Mouse (Mus musculus) kidney, adult 18-20 months (tissue): ENCODE results near the gene Cbr2.

Source experiments
- DNase-seq: peaks from one replicate; pipeline ENCODE4 v3.0.0; 2021

Cbr2 gene

DNA sequence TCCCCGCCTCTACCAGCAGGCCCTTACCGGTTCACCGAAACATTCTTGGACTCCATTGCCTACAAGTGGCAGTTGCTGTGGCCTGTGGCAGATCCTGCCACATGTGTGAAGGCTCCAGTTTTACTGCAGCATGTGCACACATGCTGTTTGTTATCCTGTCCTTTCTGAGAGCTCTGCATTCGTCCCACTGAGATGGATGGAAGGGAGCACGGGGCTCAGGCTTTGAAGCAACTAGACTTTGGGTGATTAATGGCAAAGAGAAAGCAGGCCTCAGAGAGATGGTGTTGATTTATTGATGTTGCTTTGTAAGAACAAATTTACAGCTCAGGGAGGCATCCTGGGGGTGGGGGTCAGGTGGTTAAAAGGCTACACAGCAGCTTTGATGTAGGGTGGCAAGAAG lies 21.2 kb downstream of the Cbr2 start:
- DNase-seq = no peak

DNA sequence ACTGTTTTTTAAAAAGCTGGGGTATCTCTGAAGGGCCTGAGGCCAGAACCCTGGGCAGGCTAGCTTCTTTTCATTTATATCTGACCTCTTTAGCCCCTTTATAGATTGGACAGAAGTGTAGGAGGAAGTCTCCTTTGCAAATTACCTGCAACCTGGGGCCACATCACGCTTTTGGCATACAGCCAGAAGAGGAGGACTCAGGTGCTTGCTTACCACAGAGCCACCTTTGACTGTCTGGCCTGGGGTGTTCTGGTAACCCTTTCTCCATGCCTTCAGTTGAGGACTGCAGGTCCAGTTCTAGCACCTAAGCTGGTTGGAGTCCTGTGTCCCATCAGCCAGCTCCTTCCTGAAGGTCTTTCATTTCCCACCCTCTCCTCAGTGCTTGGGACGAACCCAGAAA lies 22.4 kb downstream of the Cbr2 start:
- no peak for DNase-seq

GRCm38 (mm10) chr11:120707969-120708368 lies 23.9 kb downstream of the Cbr2 start:
- no peak for DNase-seq

- DNase-seq = no peak
These were observed 24.7 kb downstream of the Cbr2 start for GRCm38 (mm10) chr11:120707225-120707624.

GRCm38 (mm10) chr11:120706120-120706519 lies 25.8 kb downstream of the Cbr2 start:
- no peak for DNase-seq

DNA sequence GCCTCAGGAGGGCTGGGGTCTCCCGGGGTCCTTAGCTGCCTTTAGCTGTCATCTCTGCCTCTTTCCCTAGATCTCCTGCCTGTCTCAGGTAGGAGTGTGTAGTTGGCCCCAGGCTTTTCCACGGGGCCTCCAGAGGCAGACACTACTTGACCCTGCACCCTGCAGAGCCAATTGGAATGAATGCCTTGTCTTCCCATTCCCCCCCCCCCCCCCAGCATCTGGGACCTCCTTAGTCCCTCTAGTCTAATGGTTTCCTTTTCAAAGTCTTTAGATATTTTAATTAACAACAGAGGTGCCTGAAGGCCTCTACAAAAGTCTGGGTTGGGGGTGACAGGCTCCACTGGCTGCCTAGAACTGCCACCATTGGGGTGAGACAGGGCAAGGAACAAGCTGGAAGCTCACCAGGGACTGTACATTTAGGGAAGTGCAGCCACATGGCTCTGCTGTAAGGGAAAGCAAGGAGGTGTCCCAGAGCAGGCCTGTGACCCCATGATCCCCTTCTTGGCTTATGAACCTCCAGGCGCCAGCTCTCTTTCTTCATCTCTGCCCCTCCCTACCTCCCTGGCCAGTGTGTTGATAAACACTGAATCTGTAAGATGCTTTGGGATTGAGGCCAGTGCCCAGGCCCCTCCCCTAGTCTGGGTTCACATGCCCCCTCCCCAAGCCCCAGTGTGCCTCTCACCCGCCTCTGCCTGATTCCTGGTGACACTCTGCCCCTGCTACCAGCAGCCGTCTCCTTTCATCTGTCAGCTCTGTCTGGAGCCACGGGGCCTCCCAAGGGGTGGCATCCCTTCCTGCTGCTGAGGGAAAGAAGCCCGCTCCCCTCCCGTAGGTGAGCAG lies 27.2 kb downstream of the Cbr2 start:
- no peak for DNase-seq

GRCm38 (mm10) chr11:120703696-120704454 lies 28.0 kb downstream of the Cbr2 start:
- no peak for DNase-seq

DNA sequence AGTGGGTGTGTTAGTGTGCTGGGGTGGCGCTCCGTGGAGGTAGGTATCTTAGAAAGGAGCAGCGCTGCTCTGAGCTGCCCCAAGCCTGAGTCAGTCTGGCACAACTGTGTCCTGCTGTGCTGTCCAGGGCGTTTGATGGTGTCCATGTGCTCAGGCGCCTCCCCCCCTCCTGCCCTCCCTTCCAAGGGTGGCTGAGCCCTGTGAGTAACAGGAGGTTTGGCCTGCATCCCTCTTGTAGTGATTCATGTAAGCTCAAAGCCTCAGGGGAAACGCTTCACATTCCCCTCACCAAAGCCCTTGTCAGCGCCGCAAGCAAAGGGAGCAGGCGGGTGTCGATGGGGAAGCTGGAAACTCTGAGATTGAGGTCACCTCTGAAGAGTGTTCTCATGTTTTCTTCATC lies 34.2 kb downstream of the Cbr2 start:
- DNase-seq = no peak

GRCm38 (mm10) chr11:120696568-120696967 lies 35.3 kb downstream of the Cbr2 start:
- no peak for DNase-seq

GRCm38 (mm10) chr11:120695641-120696040 lies 36.3 kb downstream of the Cbr2 start:
- peak; percentile 61 for DNase-seq

- no peak for DNase-seq
These were observed 36.7 kb downstream of the Cbr2 start for GRCm38 (mm10) chr11:120695184-120695583.

DNA sequence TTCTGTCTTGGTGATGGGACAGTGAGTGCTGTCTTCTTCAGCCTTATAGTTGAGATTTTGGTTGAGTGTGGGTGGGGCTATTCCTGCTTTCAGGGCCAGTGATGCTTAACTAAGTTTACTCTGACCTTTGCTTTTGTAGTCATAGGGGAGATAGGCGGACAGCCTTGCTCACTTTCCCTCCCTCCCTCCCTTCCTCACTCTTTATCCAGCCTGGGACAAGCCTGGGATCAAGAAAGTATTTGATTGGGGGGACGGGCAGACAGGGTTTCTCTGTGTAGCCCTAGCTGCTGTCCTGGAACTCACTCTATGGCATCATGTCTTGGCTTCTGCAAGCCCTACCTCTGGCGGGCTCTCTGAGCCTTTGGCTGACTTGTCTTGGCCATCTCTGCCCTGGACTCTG lies 38.5 kb downstream of the Cbr2 start:
- DNase-seq = no peak

DNA sequence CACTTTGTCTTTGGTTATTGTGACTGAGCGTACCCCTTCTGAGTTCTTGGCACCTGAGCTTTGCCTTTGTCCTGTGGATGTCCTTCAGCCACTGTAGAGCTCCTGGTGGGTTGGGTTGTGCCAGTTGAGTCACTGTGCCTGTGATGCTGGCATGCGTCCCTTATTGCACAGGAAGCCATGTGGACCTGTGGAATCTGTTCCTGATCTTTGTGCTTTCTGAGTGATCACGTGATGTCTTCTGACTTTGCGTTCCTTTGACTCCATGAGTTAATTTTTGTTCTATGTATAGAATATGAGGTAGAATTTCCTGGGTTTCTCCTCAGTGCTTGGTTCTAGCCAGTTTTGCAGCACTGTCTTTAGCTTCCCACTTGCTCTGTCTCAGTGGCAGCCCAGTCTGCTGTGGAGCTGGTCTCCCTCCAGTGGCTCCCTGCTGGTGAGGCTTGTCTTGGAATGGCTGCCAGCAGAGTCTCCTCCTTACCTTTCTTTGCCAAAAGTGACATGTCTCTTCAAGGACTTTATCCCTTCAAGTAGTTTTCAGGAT lies 39.4 kb downstream of the Cbr2 start:
- peak; percentile 71 for DNase-seq

DNA sequence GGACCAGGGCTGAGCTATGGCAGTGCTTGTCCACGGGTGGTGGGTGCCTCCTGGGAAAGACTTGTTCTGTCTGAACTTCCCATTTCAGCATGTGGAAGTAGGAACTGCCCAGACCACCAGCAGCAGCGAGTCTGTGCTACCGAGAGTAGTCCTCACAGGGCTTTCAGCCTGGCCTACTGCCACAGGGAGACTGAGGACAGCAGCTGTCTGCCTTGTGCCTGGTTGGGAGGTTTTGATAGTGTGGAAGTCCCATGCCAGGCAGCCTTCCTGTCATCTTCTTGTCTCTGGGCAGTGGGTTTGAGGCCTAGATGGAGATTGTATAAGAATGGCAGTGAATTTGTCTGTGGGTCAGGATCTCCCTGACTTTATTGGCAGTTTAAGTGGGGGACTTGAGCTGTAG lies 42.5 kb downstream of the Cbr2 start:
- no peak for DNase-seq

DNA sequence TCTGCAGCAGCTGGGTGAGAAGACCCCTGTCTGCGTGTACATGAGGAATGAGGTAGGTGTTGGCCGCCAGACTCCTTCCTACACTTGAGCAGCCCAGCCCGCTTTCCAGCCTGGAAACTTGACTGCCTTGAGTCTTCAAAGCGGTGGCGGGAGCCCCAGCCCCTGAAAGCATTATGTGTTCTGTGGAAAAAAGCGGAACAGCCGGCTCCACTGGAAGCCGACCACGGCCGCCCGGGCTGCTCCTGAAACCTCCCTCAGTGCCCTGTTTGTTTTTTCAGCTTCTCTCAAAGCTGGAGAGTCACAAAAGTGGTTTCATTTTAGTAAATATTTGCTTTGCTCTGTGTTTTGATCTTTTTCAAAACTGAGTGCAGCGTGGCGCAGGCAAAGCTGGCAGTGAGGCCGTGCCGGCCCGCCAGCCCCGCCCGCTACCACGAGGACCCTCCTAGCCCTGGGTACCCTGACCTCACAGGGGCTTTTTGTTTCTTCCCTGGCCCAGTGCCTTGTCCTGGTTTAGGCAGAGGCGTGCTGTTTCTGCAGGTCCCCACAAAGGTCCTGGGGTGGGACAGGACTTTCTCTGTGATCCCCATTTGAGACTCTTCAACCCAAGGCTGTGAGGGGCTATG lies 45.2 kb downstream of the Cbr2 start:
- DNase-seq = no peak

- no peak for DNase-seq
These were observed 47.3 kb downstream of the Cbr2 start for GRCm38 (mm10) chr11:120684660-120685059.

DNA sequence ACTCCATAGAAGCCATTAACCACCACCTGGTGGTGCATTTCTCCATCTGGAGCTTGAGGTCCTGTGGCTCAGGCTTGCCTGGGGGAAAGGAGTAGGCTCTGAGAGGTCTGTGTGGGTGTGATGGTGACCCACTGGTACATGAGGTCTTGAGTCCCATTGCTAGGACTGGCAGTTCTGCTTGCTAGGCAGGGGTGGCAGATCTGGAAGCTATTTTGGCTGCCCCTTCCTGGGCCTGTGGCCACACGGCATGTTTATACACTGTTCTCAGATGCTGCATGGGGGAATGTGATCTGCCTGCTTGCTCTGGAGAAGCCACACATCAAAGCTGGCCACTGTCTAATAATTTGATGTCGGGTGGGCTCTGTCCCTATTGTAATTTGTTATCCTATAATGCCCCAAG lies 47.8 kb downstream of the Cbr2 start:
- no peak for DNase-seq

DNA sequence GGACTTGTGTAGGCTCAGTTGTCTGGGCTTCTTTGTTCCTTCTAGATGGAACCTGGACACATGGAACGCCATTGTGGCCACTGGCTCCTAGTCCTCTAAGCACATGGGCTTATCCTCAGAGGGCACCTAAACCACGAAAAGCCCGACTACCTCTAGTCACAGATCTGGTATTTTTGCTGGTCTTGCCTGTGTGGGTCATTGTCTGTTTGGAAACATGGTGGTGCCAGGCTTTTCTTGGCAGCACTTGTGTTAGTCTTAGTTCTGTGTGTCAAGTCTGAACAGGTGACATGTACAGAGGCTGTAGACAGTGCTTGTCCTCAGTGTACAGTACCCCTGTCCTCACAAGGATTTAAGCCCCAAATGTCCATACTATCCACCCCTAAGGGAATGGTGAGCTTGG lies 48.4 kb downstream of the Cbr2 start:
- DNase-seq = no peak

GRCm38 (mm10) chr11:120682683-120683082 lies 49.2 kb downstream of the Cbr2 start:
- no peak for DNase-seq

- peak; percentile 67 for DNase-seq
These were observed 52.0 kb downstream of the Cbr2 start for GRCm38 (mm10) chr11:120679909-120680308.
